Mouse (Mus musculus) liver, embryonic 11.5 days (tissue): ENCODE data around the gene Lbhd2. TPM values are rescaled to one million over a fixed set of nuclear protein-coding genes. Genes with fewer than 3 reads are reported as not detected.
A peak's percentile ranks its signal among the peaks of the same experiment; 100 is the strongest.

ENCODE experiments used
- ATAC-seq: fragments of 200-750 bp; cut with Nextera tagmentation; replicated peaks from 2 replicates; pipeline ENCODE4 v1.8.0; 2017; ENCODE audit warnings: moderate number of reproducible peaks, mild to moderate bottlenecking, moderate TSS enrichment, moderate library complexity; ENCODE audit not compliant: low FRiP score
- DNase-seq: peaks from one replicate; pipeline ENCODE4 v3.0.0-alpha.2; 2017; ENCODE audit warnings: low spot score
- H3K27ac ChIP-seq: fragments of 300-500 bp; sonication (generic); 2 replicates; pipeline ENCODE4 v1.5.1; 2014; ENCODE audit warnings: mild to moderate bottlenecking, low read depth, low read length, control low read depth
- H3K27me3 ChIP-seq: fragments of 300-500 bp; sonication (generic); replicated peaks from 2 replicates; pipeline ENCODE4 v1.6.1; 2014; ENCODE audit warnings: low read length, mixed read lengths; ENCODE audit not compliant: control insufficient read depth, insufficient read depth
- H3K36me3 ChIP-seq: fragments of 300-500 bp; sonication (generic); 2 replicates; pipeline ENCODE4 v1.6.1; 2014; ENCODE audit warnings: mild to moderate bottlenecking, low read length, moderate library complexity, mixed read lengths; ENCODE audit not compliant: control insufficient read depth, insufficient read depth
- H3K4me1 ChIP-seq: fragments of 300-500 bp; sonication (generic); replicated peaks from 2 replicates; pipeline ENCODE4 v1.6.1; 2014; ENCODE audit warnings: low read length, mixed read lengths; ENCODE audit not compliant: control insufficient read depth, insufficient read depth
- H3K4me2 ChIP-seq: fragments of 300-500 bp; sonication (generic); 2 replicates; pipeline ENCODE4 v1.6.1; 2014; ENCODE audit warnings: mild to moderate bottlenecking, control low read depth, moderate library complexity
- H3K4me3 ChIP-seq: fragments of 300-500 bp; sonication (generic); 2 replicates; pipeline ENCODE4 v1.5.1; 2014; ENCODE audit warnings: low read depth, low read length, control low read depth
- H3K9ac ChIP-seq: fragments of 300-500 bp; sonication (generic); 2 replicates; pipeline ENCODE4 v1.6.1; 2014; ENCODE audit warnings: low read depth, low read length, control low read depth
- H3K9me3 ChIP-seq: fragments of 300-500 bp; sonication (generic); 2 replicates; pipeline ENCODE4 v1.6.1; 2016; ENCODE audit warnings: low read length, inconsistent platforms, mixed read lengths; ENCODE audit not compliant: control insufficient read depth
- WGBS: fragments of 180-500 bp; shearing (Covaris S2); extraction: QIAGEN DNeasy Blood & Tissue Kit; methylation state at CpG from one replicate; pipeline ENCODE4 v1.1.7; 2014; 5-methylcytosine and 5-hydroxymethylcytosine counted together
- polyA plus RNA-seq: library from polyadenylated mRNA; unstranded; fragments of >200 nt; fragmentation: Nextera tagmentation; extraction: Ambion mirVana; gene quantifications from 2 replicates; pipeline ENCODE4 v1.2.1, GENCODE M21; 2014

Gene Lbhd2
- polyA plus RNA-seq, 1 experiment from 2014 or later: 0.36 TPM

- ATAC-seq: 0 out of 2 replicates have a peak, but pooled peaks have one; percentile 16
- Histone ChIP-seq H3K27ac (no peak overlapping the region), H3K4me3 (no peak overlapping the region), H3K4me1 (peaks cover 9% of the 10 kb centered on the region; the same call in 1 of the 2 replicates), H3K27me3 (peaks cover 8% of the 10 kb centered on the region; the same call in 1 of the 2 replicates), H3K4me2 (no peak overlapping the region), H3K36me3 (peaks cover 17% of the 10 kb centered on the region), H3K9me3 (no peaks in the 10 kb centered on the region), H3K9ac (no peak overlapping the region)
- DNase-seq: no peak
- WGBS: 47% methylated on average over 8 of the region's 8 CpGs
Observed at GRCm38 (mm10) chr12:111455860-111456259, 49.3 kb downstream of the Lbhd2 start.

- Histone ChIP-seq H3K4me1 (peaks cover 18% of the 10 kb centered on the region), H3K4me3 (no peak overlapping the region), H3K9me3 (no peaks in the 10 kb centered on the region), H3K27ac (no peak overlapping the region), H3K9ac (no peak overlapping the region), H3K27me3 (peaks cover 8% of the 10 kb centered on the region; the same call in 1 of the 2 replicates), H3K4me2 (no peak overlapping the region), H3K36me3 (peaks cover 5% of the 10 kb centered on the region; the same call in 1 of the 2 replicates)
- no peak for ATAC-seq
- 86% methylated on average over 1 of the region's 1 CpGs for WGBS
- DNase-seq: no peak
Observed at GRCm38 (mm10) chr12:111457742-111458141, 51.1 kb downstream of the Lbhd2 start.

Other genes with a start within 250 kb of the Lbhd2 start
- gene Traf3, start 240.4 kb upstream of the Lbhd2 start, polyA plus RNA-seq: 7.4 and 9.1 TPM in 2 replicates
- gene 4930595D18Rik, start 222.3 kb upstream of the Lbhd2 start, polyA plus RNA-seq: not detected in 2 replicates
- gene Amn, start 135.7 kb upstream of the Lbhd2 start, polyA plus RNA-seq: 1.0 and 1.7 TPM in 2 replicates
- gene Cdc42bpb, start 29.1 kb upstream of the Lbhd2 start, polyA plus RNA-seq: 22.4 and 25.6 TPM in 2 replicates
- 18.6 and 20.4 TPM in 2 replicates for gene Exoc3l4, start 10.2 kb downstream of the Lbhd2 start, polyA plus RNA-seq
- 107 TPM in 2 replicates for gene Tnfaip2, start 35.7 kb downstream of the Lbhd2 start, polyA plus RNA-seq
- gene Gm266, start 79.0 kb downstream of the Lbhd2 start, polyA plus RNA-seq: 4.9 and 5.6 TPM in 2 replicates
- 623 and 628 TPM in 2 replicates for gene Eif5, start 131.2 kb downstream of the Lbhd2 start, polyA plus RNA-seq
- gene Mark3, start 167.7 kb downstream of the Lbhd2 start, polyA plus RNA-seq: 36.9 and 38.6 TPM in 2 replicates